Mouse (Mus musculus): ENCODE measurements around the gene Trim52. TPM values are rescaled to one million over a fixed set of nuclear protein-coding genes. Genes with fewer than 3 reads are reported as not detected.
"Not testable (repeated sequence)": the region's sequence is repeated elsewhere in the genome, so short reads cannot be mapped to it uniquely, and the experiment has no call there.

Trim52 gene
- not detected for total RNA-seq (2021)

- intact Hi-C loops (cut with DNase I), result no loop called here
- DNase-seq (ENCODE audit: low spot score in 2 of 2), result no peak
Measured at GRCm38 (mm10) chr14:106105980-106106379, at the start of gene Trim52. TSS of gene Trim52 (plus strand) at chr14:106106198.

- intact Hi-C loops (cut with DNase I), result no loop called here
- no peak for DNase-seq (ENCODE audit: low spot score in 2 of 2)
Measured at GRCm38 (mm10) chr14:106072608-106073007, 33.4 kb upstream of the Trim52 start.

DNA sequence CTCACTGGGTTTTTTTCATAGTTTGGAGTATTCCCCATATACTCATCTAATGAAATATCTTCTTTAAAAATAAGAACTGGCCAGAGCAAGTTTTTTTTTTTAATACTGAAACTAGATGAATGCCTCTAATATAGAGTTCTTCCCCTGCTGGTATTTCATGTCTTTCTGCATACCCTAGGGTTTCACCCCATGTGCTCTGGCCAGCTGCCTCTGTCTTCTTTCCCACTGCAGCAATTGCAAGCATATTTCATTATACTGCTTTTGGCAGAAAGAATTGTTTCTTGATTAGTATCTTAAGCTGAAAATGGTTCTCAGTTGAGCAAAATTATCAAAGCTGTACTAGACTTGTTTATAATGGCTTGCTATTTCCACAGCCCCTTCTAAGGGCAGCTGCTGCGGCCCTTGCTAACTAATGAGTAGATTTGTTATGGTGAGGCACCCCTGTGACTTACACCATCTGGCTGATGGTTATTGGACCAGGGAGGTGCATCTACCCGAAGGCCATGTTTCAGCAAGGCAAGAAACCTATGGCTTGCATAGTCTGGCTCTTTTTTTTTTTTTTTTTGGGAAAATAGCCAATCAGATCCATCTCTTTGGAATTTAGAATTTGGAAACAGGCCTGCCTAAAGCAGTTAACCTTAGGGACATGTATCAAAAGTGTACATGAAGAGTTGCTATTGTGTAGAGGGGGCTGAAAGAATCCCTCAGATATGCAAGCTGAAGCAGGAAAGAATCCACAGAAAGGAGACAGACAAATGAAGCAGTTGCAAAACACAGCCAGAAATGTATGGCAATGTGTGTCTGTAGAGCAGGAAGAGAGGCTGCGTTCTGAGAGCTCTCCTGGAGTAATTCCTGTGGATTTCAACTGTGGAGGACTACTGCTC, 30.6 kb upstream of the Trim52 start:
- no peak for DNase-seq (ENCODE audit: low spot score in 2 of 2)

DNA sequence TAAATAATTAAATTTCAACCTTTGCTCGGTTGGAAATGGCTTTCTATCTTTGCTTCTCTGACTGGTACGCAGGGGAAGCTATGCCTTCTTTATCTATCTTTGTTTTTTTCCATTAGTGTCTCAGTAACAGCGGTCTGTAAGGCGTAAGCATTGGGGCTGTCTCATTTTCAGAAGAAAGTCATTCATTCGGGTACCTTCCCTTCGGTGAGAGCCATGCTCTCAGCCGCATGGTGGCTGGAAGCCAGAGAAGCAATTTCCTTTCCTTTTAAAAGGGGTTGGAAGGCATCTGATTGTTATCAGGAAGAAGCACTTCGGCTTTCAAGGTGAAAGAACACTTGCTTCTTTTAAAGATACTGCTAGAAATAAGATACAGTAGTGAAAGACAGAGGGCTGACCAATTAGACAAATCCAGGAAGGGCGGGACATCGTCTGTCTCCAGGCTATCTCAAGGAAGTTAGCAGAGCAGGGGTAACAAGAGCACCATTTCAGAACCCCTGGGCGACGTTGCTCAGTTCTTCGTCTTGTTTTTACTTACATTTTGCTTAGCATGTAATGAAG, 17.4 kb upstream of the Trim52 start:
- intact Hi-C loops (cut with DNase I), result no loop called here
- DNase-seq (ENCODE audit: low spot score in 2 of 2), result no peak

More for the DNA sequence above, 30.6 kb upstream of the Trim52 start:
- intact Hi-C loops (cut with DNase I), result no loop called here

DNA sequence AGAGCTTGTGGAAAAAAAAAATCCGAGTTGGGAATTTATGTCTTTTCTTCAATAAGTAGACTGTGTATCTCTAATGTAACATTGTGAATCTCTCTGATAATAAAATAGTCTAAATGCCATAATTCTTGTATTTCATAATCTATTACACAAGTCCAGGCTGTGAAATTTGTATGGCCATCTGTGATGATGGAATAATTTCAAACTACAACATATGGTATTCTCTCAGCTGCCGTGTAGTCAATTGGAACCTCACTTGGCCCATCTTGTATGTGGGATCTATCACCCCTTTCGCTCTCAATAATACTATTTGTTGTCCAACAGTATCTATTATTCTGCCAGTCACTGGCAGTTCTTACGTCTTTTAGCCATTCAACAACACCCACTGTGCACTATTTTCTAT, 9.2 kb upstream of the Trim52 start:
- intact Hi-C loops (cut with DNase I), result no loop called here
- no peak for DNase-seq (ENCODE audit: low spot score in 2 of 2)

- intact Hi-C loops (cut with DNase I), result no loop called here
- DNase-seq (ENCODE audit: low spot score in 2 of 2), result no peak
Measured at GRCm38 (mm10) chr14:106100858-106101257, 5.1 kb upstream of the Trim52 start.

- intact Hi-C loops (cut with DNase I), result no loop called here
- no peak for DNase-seq (ENCODE audit: low spot score in 2 of 2)
Measured at GRCm38 (mm10) chr14:106106425-106106824, 427 bp downstream of the Trim52 start.

DNA sequence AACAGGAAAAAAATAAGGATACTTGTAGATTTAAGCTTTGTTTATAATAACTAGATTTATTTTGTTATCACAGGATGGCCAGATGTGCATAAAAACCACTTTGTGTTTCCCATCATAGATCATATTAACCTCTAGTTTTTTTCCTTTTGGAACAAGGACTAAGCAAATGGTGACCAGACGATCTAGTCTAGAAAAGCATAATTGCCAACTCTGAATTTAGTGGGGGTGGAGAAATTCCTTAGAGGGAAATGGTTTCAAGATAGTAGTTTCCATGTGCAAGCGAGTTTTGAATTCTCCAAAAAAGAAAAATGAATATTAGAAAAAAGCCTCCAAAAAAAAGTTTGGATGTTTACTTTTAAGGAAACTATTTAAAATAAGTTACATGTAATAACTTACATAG, 13.4 kb downstream of the Trim52 start:
- intact Hi-C loops (cut with DNase I), result no loop called here
- no peak for DNase-seq (ENCODE audit: low spot score in 2 of 2)

GRCm38 (mm10) chr14:106136272-106136671, 30.3 kb downstream of the Trim52 start:
- no peak for DNase-seq (ENCODE audit: low spot score in 2 of 2)
- intact Hi-C loops (cut with DNase I), result no loop called here

GRCm38 (mm10) chr14:106151188-106151587, 45.2 kb downstream of the Trim52 start:
- DNase-seq (ENCODE audit: low spot score in 2 of 2), result no peak

GRCm38 (mm10) chr14:106154879-106155576, 49.0 kb downstream of the Trim52 start:
- DNase-seq (ENCODE audit: low spot score in 2 of 2), result no peak
- intact Hi-C loops (cut with DNase I), result no loop called here

More at GRCm38 (mm10) chr14:106151188-106151587, 45.2 kb downstream of the Trim52 start:
- intact Hi-C loops (cut with DNase I), result no loop called here

GRCm38 (mm10) chr14:106156533-106156932, 50.5 kb downstream of the Trim52 start:
- intact Hi-C loops (cut with DNase I), result no loop called here
- no peak for DNase-seq (ENCODE audit: low spot score in 2 of 2)

DNA sequence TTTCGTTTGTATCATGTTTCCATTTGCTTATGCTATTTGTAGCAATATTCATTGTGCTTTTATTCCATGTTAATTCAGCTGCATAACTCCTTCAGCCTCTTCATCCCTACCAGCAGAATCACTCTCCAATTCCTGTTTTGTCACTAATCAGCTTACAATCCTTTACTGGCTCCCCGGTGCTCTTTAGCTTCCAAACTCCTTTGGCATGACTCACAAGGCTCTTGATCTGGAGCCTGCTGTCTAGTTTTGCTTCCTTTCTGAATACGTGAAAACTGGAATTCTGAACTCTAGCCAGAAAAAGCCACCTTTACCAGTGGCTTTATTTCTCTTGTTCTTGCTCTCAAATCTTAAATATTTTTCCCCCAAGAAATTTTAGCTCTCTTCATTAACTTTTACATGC, 56.3 kb downstream of the Trim52 start:
- no peak for DNase-seq (ENCODE audit: low spot score in 2 of 2)
- intact Hi-C loops (cut with DNase I), result no loop called here

- no peak for DNase-seq (ENCODE audit: low spot score in 2 of 2)
- intact Hi-C loops (cut with DNase I), result no loop called here
Measured at GRCm38 (mm10) chr14:106163196-106163595, 57.2 kb downstream of the Trim52 start.

DNA sequence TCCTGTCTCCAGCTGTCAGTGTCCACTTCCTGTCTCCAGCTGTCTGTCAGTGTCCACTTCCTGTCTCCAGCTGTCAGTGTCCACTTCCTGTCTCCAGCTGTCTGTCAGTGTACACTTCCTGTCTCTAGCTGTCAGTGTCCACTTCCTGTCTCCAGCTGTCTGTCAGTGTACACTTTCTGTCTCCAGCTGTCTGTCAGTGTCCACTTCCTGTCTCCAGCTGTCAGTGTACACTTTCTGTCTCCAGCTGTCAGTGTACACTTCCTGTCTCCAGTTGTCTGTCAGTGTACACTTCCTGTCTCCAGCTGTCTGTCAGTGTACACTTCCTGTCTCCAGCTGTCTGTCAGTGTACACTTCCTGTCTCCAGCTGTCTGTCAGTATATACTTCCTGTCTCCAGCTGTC, 57.9 kb downstream of the Trim52 start:
- intact Hi-C loops (cut with DNase I); DNase-seq (ENCODE audit: low spot score in 2 of 2): not testable (repeated sequence)

DNA sequence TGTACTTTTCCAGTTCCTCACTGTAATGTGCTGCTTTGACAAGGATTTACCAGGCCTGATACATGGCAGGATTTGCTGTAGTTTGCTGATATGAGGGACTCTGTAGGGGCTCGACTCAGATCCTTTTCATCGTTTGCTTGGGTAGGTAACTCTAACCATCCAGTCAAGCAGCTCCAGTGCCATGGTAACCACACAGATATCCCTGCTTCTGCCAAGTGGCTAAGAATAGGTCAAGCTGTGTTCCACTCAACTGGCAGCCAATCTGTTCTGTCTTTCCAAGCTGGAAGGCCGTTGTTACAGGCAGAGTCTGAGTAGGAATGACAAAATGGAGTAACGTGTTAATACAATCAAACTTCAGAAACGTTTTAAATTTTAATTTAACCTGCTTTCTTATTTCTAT, 70.9 kb downstream of the Trim52 start:
- intact Hi-C loops (cut with DNase I), result no loop called here
- peak in 1 of 2 experiments; percentile 14 for DNase-seq (ENCODE audit: low spot score in 2 of 2)

- intact Hi-C loops (cut with DNase I), result no loop called here
- no peak for DNase-seq (ENCODE audit: low spot score in 2 of 2)
Measured at GRCm38 (mm10) chr14:106178245-106178644, 72.2 kb downstream of the Trim52 start.

- no peak for DNase-seq (ENCODE audit: low spot score in 2 of 2)
Measured at GRCm38 (mm10) chr14:106179102-106179727, 73.2 kb downstream of the Trim52 start.

GRCm38 (mm10) chr14:106179728-106180125, 73.7 kb downstream of the Trim52 start:
- DNase-seq (ENCODE audit: low spot score in 2 of 2), result no peak
- intact Hi-C loops (cut with DNase I), result no loop called here

More at GRCm38 (mm10) chr14:106179102-106179727, 73.2 kb downstream of the Trim52 start:
- intact Hi-C loops (cut with DNase I), result no loop called here

DNA sequence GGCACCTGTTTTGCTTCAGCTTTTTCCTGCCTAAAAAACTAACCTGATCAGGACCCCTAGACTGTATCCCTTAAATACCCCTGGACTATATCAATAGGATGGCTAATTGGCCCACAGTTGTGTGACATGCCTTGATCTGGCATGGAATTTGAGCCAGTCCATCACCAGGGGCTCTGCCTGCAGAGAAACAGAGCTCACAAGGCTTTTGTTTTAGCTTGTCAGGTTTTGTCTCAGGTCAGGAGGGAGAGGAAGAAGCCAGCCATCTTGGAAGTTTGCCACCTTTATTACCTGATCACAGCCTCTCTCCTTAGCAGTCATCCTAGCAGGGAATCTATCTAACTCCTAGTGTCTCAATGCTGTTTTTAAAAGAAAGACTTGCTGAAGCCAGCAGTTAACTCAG, 74.6 kb downstream of the Trim52 start:
- intact Hi-C loops (cut with DNase I), result no loop called here
- DNase-seq (ENCODE audit: low spot score in 2 of 2), result no peak
